Mouse (Mus musculus) cerebellum, adult 2 months (tissue): ENCODE results near the gene Eya3.

Experiments used
- CTCF ChIP-seq: fragments of 200-500 bp; IDR thresholded peaks from 2 replicates; pipeline ENCODE4 v1.5.1; 2011; ENCODE audit warnings: low read depth, mild to moderate bottlenecking, control low read depth, low read length, moderate library complexity, borderline replicate concordance; ENCODE audit not compliant: insufficient read depth
- POLR2A ChIP-seq: fragments of 200-500 bp; IDR thresholded peaks from 2 replicates; pipeline ENCODE4 v1.6.1; 2011; ENCODE audit warnings: low read length, control low read depth, borderline replicate concordance; ENCODE audit not compliant: insufficient read depth

DNA sequence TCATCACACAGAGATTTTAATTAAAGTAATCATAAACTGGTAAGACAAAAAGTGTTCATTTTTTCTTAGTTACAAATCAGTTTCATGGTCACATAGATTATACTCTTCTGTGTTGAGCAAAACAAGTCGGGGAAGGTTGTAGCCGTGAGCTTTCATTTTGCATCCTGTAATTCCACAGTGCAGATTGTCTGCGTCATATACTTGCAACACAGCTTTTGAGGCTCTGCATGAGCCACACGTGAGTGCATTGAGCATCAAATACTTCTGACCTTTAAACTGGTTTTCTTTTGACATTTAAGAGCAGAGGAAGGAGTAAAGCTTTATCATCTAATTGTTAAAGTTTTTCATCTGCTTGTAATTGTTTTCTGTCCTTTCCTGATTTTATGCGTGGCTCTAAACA, 16.5 kb downstream of the Eya3 start:
- TF ChIP-seq POLR2A (no peak), CTCF (no peak)
